Mouse (Mus musculus) midbrain, embryonic 10.5 days (tissue): ENCODE measurements around the gene Slc22a4. TPM values are rescaled to one million over a fixed set of nuclear protein-coding genes. Genes with fewer than 3 reads are reported as not detected.
A peak's percentile ranks its signal among the peaks of the same experiment; 100 is the strongest.

Experiments
- DNase-seq: peaks from one replicate; pipeline ENCODE4 v3.0.0-alpha.2; 2017; ENCODE audit warnings: low spot score
- H3K27ac ChIP-seq: fragments of 300-500 bp; sonication (generic); replicated peaks from 2 replicates; pipeline ENCODE4 v1.5.1; 2016; ENCODE audit warnings: mild to moderate bottlenecking
- H3K27me3 ChIP-seq: fragments of 300-500 bp; sonication (generic); 2 replicates; pipeline ENCODE4 v1.6.1; 2016; ENCODE audit warnings: low read depth, mild to moderate bottlenecking; ENCODE audit not compliant: poor library complexity, severe bottlenecking
- H3K36me3 ChIP-seq: fragments of 300-500 bp; sonication (generic); 2 replicates; pipeline ENCODE4 v1.6.1; 2016; ENCODE audit warnings: mild to moderate bottlenecking, moderate library complexity
- H3K4me1 ChIP-seq: fragments of 300-500 bp; sonication (generic); 2 replicates; pipeline ENCODE4 v1.6.1; 2016
- H3K4me3 ChIP-seq: fragments of 300-500 bp; sonication (generic); 2 replicates; pipeline ENCODE4 v1.5.1; 2016; ENCODE audit warnings: mild to moderate bottlenecking, moderate library complexity
- H3K9me3 ChIP-seq: fragments of 300-500 bp; sonication (generic); replicated peaks from 2 replicates; pipeline ENCODE4 v1.6.1; 2016; ENCODE audit warnings: mild to moderate bottlenecking
- WGBS: fragments of 180-500 bp; shearing (Covaris S2); methylation state at CpG from one replicate; pipeline ENCODE4 v1.1.7; 2016; 5-methylcytosine and 5-hydroxymethylcytosine counted together
- polyA plus RNA-seq: library from polyadenylated mRNA; unstranded; fragments of >200 nt; fragmentation: Nextera tagmentation; extraction: Ambion mirVana; gene quantifications from 2 replicates; pipeline ENCODE4 v1.2.1, GENCODE M21; 2016

Gene Slc22a4
- polyA plus RNA-seq = 1.2 and 1.3 TPM in 2 replicates

GRCm38 (mm10) chr11:54028044-54028951 lies at the start of gene Slc22a4:
TSS of gene Slc22a4 (minus strand) at chr11:54028090.
- WGBS = 3% methylated on average over 61 of the region's 61 CpGs
- peaks cover 18% of the 10 kb centered on the region for H3K4me1 ChIP-seq
- DNase-seq = peak; percentile 79
- H3K36me3 ChIP-seq = no peaks in the 10 kb centered on the region
- no peaks in the 10 kb centered on the region for H3K9me3 ChIP-seq
- peak within 1 kb of the TSS; percentile 85 for H3K27ac ChIP-seq
- H3K4me3 ChIP-seq = peak within 1 kb of the TSS; percentile 69
- H3K27me3 ChIP-seq = peaks cover 58% of the 10 kb centered on the region

GRCm38 (mm10) chr11:54076101-54076500 lies 48.2 kb upstream of the Slc22a4 start:
- no peak overlapping the region for H3K4me3 ChIP-seq
- no peaks in the 10 kb centered on the region for H3K36me3 ChIP-seq
- H3K27ac ChIP-seq = 0 out of 2 replicates have a peak overlapping the region, but pooled peaks have one; percentile 49
- 0 out of 2 replicates have a peak, but pooled peaks cover 3% of the 10 kb centered on the region for H3K27me3 ChIP-seq
- H3K4me1 ChIP-seq = peaks cover 10% of the 10 kb centered on the region; the same call in 1 of the 2 replicates
- H3K9me3 ChIP-seq = no peaks in the 10 kb centered on the region
- DNase-seq = no peak
- 88% methylated on average over 1 of the region's 1 CpGs for WGBS

- Histone ChIP-seq H3K36me3 (no peaks in the 10 kb centered on the region), H3K4me3 (no peak overlapping the region), H3K27ac (peak overlapping the region; percentile 49; the same call in 1 of the 2 replicates), H3K4me1 (peaks cover 10% of the 10 kb centered on the region; the same call in 1 of the 2 replicates), H3K27me3 (peaks cover 9% of the 10 kb centered on the region), H3K9me3 (no peaks in the 10 kb centered on the region)
- WGBS = 72% methylated on average over 6 of the region's 6 CpGs
- DNase-seq = no peak
Measured at GRCm38 (mm10) chr11:54075353-54075752, 47.5 kb upstream of the Slc22a4 start.

GRCm38 (mm10) chr11:54073291-54073690 lies 45.4 kb upstream of the Slc22a4 start:
- no peaks in the 10 kb centered on the region for H3K9me3 ChIP-seq
- H3K36me3 ChIP-seq = no peaks in the 10 kb centered on the region
- no peak overlapping the region for H3K4me3 ChIP-seq
- peaks cover 25% of the 10 kb centered on the region for H3K4me1 ChIP-seq
- H3K27ac ChIP-seq = no peak overlapping the region
- peaks cover 23% of the 10 kb centered on the region for H3K27me3 ChIP-seq
- no peak for DNase-seq
- WGBS = 39% methylated on average over 4 of the region's 4 CpGs

- 90% methylated on average over 5 of the region's 5 CpGs for WGBS
- Histone ChIP-seq H3K27me3 (peaks cover 37% of the 10 kb centered on the region), H3K4me1 (peaks cover 39% of the 10 kb centered on the region), H3K36me3 (no peaks in the 10 kb centered on the region), H3K4me3 (no peak overlapping the region), H3K9me3 (no peaks in the 10 kb centered on the region), H3K27ac (no peak overlapping the region)
- no peak for DNase-seq
Measured at GRCm38 (mm10) chr11:54071726-54072445, 44.0 kb upstream of the Slc22a4 start.

- no peaks in the 10 kb centered on the region for H3K36me3 ChIP-seq
- H3K4me3 ChIP-seq = peak within 1 kb of the TSS; percentile 69
- DNase-seq = peak; percentile 81
- peak within 1 kb of the TSS; percentile 85 for H3K27ac ChIP-seq
- peaks cover 45% of the 10 kb centered on the region for H3K27me3 ChIP-seq
- peaks cover 38% of the 10 kb centered on the region for H3K4me1 ChIP-seq
- no peaks in the 10 kb centered on the region for H3K9me3 ChIP-seq
- WGBS = 2% methylated on average over 59 of the region's 61 CpGs
Measured at GRCm38 (mm10) chr11:54068520-54069371, 40.9 kb upstream of the Slc22a4 start, which contains the start of gene Pdlim4. TSS of gene Pdlim4 (minus strand) at chr11:54069014.

- H3K27ac ChIP-seq = peak overlapping the region; percentile 85
- DNase-seq = no peak
- no peaks in the 10 kb centered on the region for H3K9me3 ChIP-seq
- H3K36me3 ChIP-seq = no peaks in the 10 kb centered on the region
- peak overlapping the region; percentile 69 for H3K4me3 ChIP-seq
- 39% methylated on average over 4 of the region's 4 CpGs for WGBS
- H3K4me1 ChIP-seq = peaks cover 34% of the 10 kb centered on the region
- H3K27me3 ChIP-seq = peaks cover 45% of the 10 kb centered on the region
Measured at GRCm38 (mm10) chr11:54067996-54068519, 40.2 kb upstream of the Slc22a4 start.

- H3K36me3 ChIP-seq = no peaks in the 10 kb centered on the region
- H3K27me3 ChIP-seq = peaks cover 45% of the 10 kb centered on the region
- peak overlapping the region; percentile 85 for H3K27ac ChIP-seq
- 39% methylated on average over 12 of the region's 12 CpGs for WGBS
- peak overlapping the region; percentile 69 for H3K4me3 ChIP-seq
- DNase-seq = peak; percentile 40
- peaks cover 38% of the 10 kb centered on the region for H3K4me1 ChIP-seq
- H3K9me3 ChIP-seq = no peaks in the 10 kb centered on the region
Measured at GRCm38 (mm10) chr11:54067318-54067995, 39.6 kb upstream of the Slc22a4 start.

- Histone ChIP-seq H3K4me1 (peaks cover 40% of the 10 kb centered on the region), H3K27ac (no peak overlapping the region), H3K4me3 (no peak overlapping the region), H3K9me3 (no peaks in the 10 kb centered on the region), H3K27me3 (peaks cover 45% of the 10 kb centered on the region), H3K36me3 (no peaks in the 10 kb centered on the region)
- no peak for DNase-seq
- 90% methylated on average over 5 of the region's 5 CpGs for WGBS
Measured at GRCm38 (mm10) chr11:54066400-54066799, 38.5 kb upstream of the Slc22a4 start.

- Histone ChIP-seq H3K4me1 (peaks cover 40% of the 10 kb centered on the region), H3K27ac (no peak overlapping the region), H3K4me3 (no peak overlapping the region), H3K9me3 (no peaks in the 10 kb centered on the region), H3K36me3 (no peaks in the 10 kb centered on the region), H3K27me3 (peaks cover 39% of the 10 kb centered on the region)
- DNase-seq = no peak
- 88% methylated on average over 4 of the region's 4 CpGs for WGBS
Measured at GRCm38 (mm10) chr11:54065915-54066178, 38.0 kb upstream of the Slc22a4 start.

- Histone ChIP-seq H3K27ac (no peak overlapping the region), H3K4me1 (peaks cover 44% of the 10 kb centered on the region), H3K27me3 (peaks cover 36% of the 10 kb centered on the region), H3K4me3 (no peak overlapping the region), H3K9me3 (no peaks in the 10 kb centered on the region), H3K36me3 (no peaks in the 10 kb centered on the region)
- no peak for DNase-seq
- 90% methylated on average over 12 of the region's 12 CpGs for WGBS
Measured at GRCm38 (mm10) chr11:54065106-54065914, 37.4 kb upstream of the Slc22a4 start.
